Mouse (Mus musculus): Measurements from ENCODE around the gene Gsn.

DNA sequence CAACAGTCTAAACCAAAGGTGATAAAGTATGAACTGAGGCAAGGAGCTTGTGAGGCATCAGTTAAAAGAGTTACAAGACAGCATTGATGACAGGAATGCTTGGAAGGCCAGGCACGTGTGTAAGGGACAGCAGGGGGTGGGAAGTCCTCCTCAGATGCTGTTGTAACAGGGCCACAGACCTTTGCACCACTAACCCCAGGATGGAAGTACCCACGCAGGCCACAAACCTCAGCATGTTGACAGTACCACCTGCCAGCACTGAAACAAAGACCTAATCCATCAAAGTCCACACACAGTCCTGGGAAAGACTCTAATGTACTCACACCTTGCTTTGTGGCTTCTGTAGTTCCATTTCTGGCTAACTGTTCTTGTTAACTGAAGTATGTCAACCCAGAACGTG, 22.3 kb upstream of the Gsn start:
- TF ChIP-seq E2F4 (IDR thresholded peaks at IDR 0.05; ENCODE audit: insufficient read depth): no peak
- TF ChIP-seq POLR2A (IDR thresholded peaks at IDR 0.05; ENCODE audit: insufficient read length, low read depth): no peak
